Mouse (Mus musculus) adrenal gland, adult 18-20 months (tissue): ENCODE measurements around the gene Agap1. TPM values are rescaled to one million over a fixed set of nuclear protein-coding genes. Genes with fewer than 3 reads are reported as not detected.
"Not testable (repeated sequence)": the region's sequence is repeated elsewhere in the genome, so short reads cannot be mapped to it uniquely, and the experiment has no call there.

Experiments
- DNase-seq, 2 experiments: peaks; one replicate each; pipeline ENCODE4 v3.0.0; 2021 to 2022; ENCODE audit warnings: low spot score in 2 of 2
- total RNA-seq, 2 experiments: library from RNA; stranded (reverse); gene quantifications; 1 replicate in 1 of 2; 2 replicates in 1 of 2; pipeline ENCODE4 v1.2.3; 2021

Gene Agap1
- total RNA-seq, 2 experiments from 2014 or later, result 44.7 to 59.1 TPM

- DNase-seq, result no peak
Measured at GRCm38 (mm10) chr1:89500925-89501324, 46.3 kb downstream of the Agap1 start.

GRCm38 (mm10) chr1:89501346-89501745 is 46.7 kb downstream of the Agap1 start:
- no peak for DNase-seq

- not testable (repeated sequence) for DNase-seq
Measured at GRCm38 (mm10) chr1:89501891-89502290, 47.3 kb downstream of the Agap1 start.

- no peak for DNase-seq
Measured at GRCm38 (mm10) chr1:89509196-89509595, 54.6 kb downstream of the Agap1 start.

- DNase-seq, result no peak
Measured at GRCm38 (mm10) chr1:89509763-89510340, 55.2 kb downstream of the Agap1 start.

GRCm38 (mm10) chr1:89510731-89511130 is 56.1 kb downstream of the Agap1 start:
- DNase-seq, result no peak

- DNase-seq, result no peak
Measured at GRCm38 (mm10) chr1:89513616-89514283, 59.1 kb downstream of the Agap1 start.

GRCm38 (mm10) chr1:89515808-89516560 is 61.4 kb downstream of the Agap1 start:
- no peak for DNase-seq

GRCm38 (mm10) chr1:89517817-89518216 is 63.2 kb downstream of the Agap1 start:
- no peak for DNase-seq

GRCm38 (mm10) chr1:89519914-89520643 is 65.5 kb downstream of the Agap1 start:
- DNase-seq, result no peak

GRCm38 (mm10) chr1:89521406-89521805 is 66.8 kb downstream of the Agap1 start:
- no peak for DNase-seq

GRCm38 (mm10) chr1:89521935-89522535 is 67.4 kb downstream of the Agap1 start:
- DNase-seq, result no peak

- peak; percentile 90 to 91 for DNase-seq
Measured at GRCm38 (mm10) chr1:89524369-89524768, 69.8 kb downstream of the Agap1 start.

GRCm38 (mm10) chr1:89524998-89525397 is 70.4 kb downstream of the Agap1 start:
- no peak for DNase-seq

GRCm38 (mm10) chr1:89525825-89526224 is 71.2 kb downstream of the Agap1 start:
- DNase-seq, result peak in 1 of 2 experiments; percentile 37

GRCm38 (mm10) chr1:89528671-89529276 is 74.2 kb downstream of the Agap1 start:
- DNase-seq, result no peak

- no peak for DNase-seq
Measured at GRCm38 (mm10) chr1:89533702-89534101, 79.1 kb downstream of the Agap1 start.

GRCm38 (mm10) chr1:89535206-89535605 is 80.6 kb downstream of the Agap1 start:
- DNase-seq, result no peak

GRCm38 (mm10) chr1:89538163-89538946 is 83.7 kb downstream of the Agap1 start:
- no peak for DNase-seq

GRCm38 (mm10) chr1:89539127-89539526 is 84.5 kb downstream of the Agap1 start:
- DNase-seq, result no peak
